Mouse (Mus musculus) hindbrain, postnatal 0 days (tissue): ENCODE results near the gene Ppm1n. TPM values are rescaled to one million over a fixed set of nuclear protein-coding genes. Genes with fewer than 3 reads are reported as not detected.
"Not testable (repeated sequence)": the region's sequence is repeated elsewhere in the genome, so short reads cannot be mapped to it uniquely, and the experiment has no call there.

Source experiments
- ATAC-seq: fragments of 200-750 bp; cut with Nextera tagmentation; 2 replicates; pipeline ENCODE4 v1.8.0; 2017; ENCODE audit warnings: mild to moderate bottlenecking, moderate TSS enrichment, moderate library complexity
- DNase-seq: peaks from one replicate; pipeline ENCODE4 v3.0.0-alpha.2; 2015; ENCODE audit warnings: low spot score
- H3K27ac ChIP-seq: fragments of 300-500 bp; sonication (generic); 2 replicates; pipeline ENCODE4 v1.5.1; 2014; ENCODE audit warnings: mild to moderate bottlenecking
- H3K27me3 ChIP-seq: fragments of 300-500 bp; sonication (generic); 2 replicates; pipeline ENCODE4 v1.6.1; 2014; ENCODE audit warnings: low read length, mixed read lengths; ENCODE audit not compliant: insufficient read depth
- H3K36me3 ChIP-seq: fragments of 300-500 bp; sonication (generic); 2 replicates; pipeline ENCODE4 v1.6.1; 2014; ENCODE audit warnings: low read length, mixed read lengths; ENCODE audit not compliant: insufficient read depth
- H3K4me1 ChIP-seq: fragments of 300-500 bp; sonication (generic); 2 replicates; pipeline ENCODE4 v1.6.1; 2014; ENCODE audit warnings: antibody characterized with exemption, low read length, mixed read lengths; ENCODE audit not compliant: insufficient read depth
- H3K4me2 ChIP-seq: fragments of 300-500 bp; sonication (generic); 2 replicates; pipeline ENCODE4 v1.6.1; 2014; ENCODE audit warnings: low read depth, mild to moderate bottlenecking, low read length, moderate library complexity, mixed read lengths
- H3K4me3 ChIP-seq: fragments of 300-500 bp; sonication (generic); 2 replicates; pipeline ENCODE4 v1.5.1; 2014; ENCODE audit warnings: low read length
- H3K9ac ChIP-seq: fragments of 300-500 bp; sonication (generic); replicated peaks from 2 replicates; pipeline ENCODE4 v1.6.1; 2014; ENCODE audit warnings: mild to moderate bottlenecking, low read length, moderate library complexity, mixed read lengths
- H3K9me3 ChIP-seq: fragments of 300-500 bp; sonication (generic); 2 replicates; pipeline ENCODE4 v1.6.1; 2016; ENCODE audit warnings: low read length, mixed read lengths
- CTCF ChIP-seq: IDR thresholded peaks from 2 replicates; pipeline ENCODE4 v1.5.1; 2016; ENCODE audit warnings: antibody characterized with exemption, control low read depth, low read depth
- WGBS: fragments of 180-500 bp; shearing (Covaris S2); extraction: QIAGEN DNeasy Blood & Tissue Kit; methylation state at CpG from one replicate; pipeline ENCODE4 v1.1.7; 2014; 5-methylcytosine and 5-hydroxymethylcytosine counted together
- polyA plus RNA-seq: library from polyadenylated mRNA; unstranded; fragments of >200 nt; fragmentation: Nextera tagmentation; extraction: Ambion mirVana; gene quantifications from 2 replicates; pipeline ENCODE4 v1.2.1, GENCODE M21; 2015
- total RNA-seq: library from RNA; depleted of rRNA; stranded (reverse); fragments of >200 nt; gene quantifications from 2 replicates; pipeline ENCODE4 v1.2.3, GENCODE M21; 2014

Gene Ppm1n
- total and polyA plus RNA-seq, 2 experiments from 2014 or later: 2.1 to 2.5 TPM

GRCm38 (mm10) chr7:19284763-19285162, 4.9 kb upstream of the Ppm1n start:
- Histone ChIP-seq H3K27me3 (peaks cover 15% of the 10 kb centered on the region), H3K9me3 (no peaks in the 10 kb centered on the region), H3K27ac (no peak overlapping the region), H3K4me3 (no peak overlapping the region), H3K9ac (no peak overlapping the region), H3K4me2 (peak overlapping the region; percentile 73; the same call in 1 of the 2 replicates), H3K36me3 (peaks cover 17% of the 10 kb centered on the region; the same call in 1 of the 2 replicates), H3K4me1 (no peaks in the 10 kb centered on the region)
- TF ChIP-seq CTCF: peak; percentile 90
- ATAC-seq (no peak), DNase-seq (peak; percentile 79)
- WGBS: 33% methylated on average over 4 of the region's 4 CpGs

- DNase-seq: no peak
- H3K4me1 ChIP-seq: no peaks in the 10 kb centered on the region
- peaks cover 9% of the 10 kb centered on the region; the same call in 1 of the 2 replicates for H3K36me3 ChIP-seq
- H3K27me3 ChIP-seq: peaks cover 29% of the 10 kb centered on the region
- WGBS: 9% methylated on average over 14 of the region's 14 CpGs
- no peak for TF ChIP-seq CTCF
- peak overlapping the region; percentile 87 for H3K27ac ChIP-seq
- H3K4me2 ChIP-seq: peak overlapping the region; percentile 73
- no peaks in the 10 kb centered on the region for H3K9me3 ChIP-seq
- H3K9ac ChIP-seq: peak overlapping the region; percentile 95
- peak; percentile 19; the same call in 1 of the 2 replicates for ATAC-seq
- H3K4me3 ChIP-seq: peak overlapping the region; percentile 72
These were observed 3.5 kb upstream of the Ppm1n start for GRCm38 (mm10) chr7:19283406-19283804.

GRCm38 (mm10) chr7:19282791-19283405, 3.0 kb upstream of the Ppm1n start:
- Histone ChIP-seq H3K27ac (peak overlapping the region; percentile 87), H3K4me1 (no peaks in the 10 kb centered on the region), H3K4me3 (peak overlapping the region; percentile 72), H3K36me3 (0 out of 2 replicates have a peak, but pooled peaks cover 8% of the 10 kb centered on the region), H3K9me3 (no peaks in the 10 kb centered on the region), H3K4me2 (peak overlapping the region; percentile 73), H3K27me3 (peaks cover 34% of the 10 kb centered on the region), H3K9ac (peak overlapping the region; percentile 95)
- peak; percentile 64 for DNase-seq
- peak; percentile 76 for ATAC-seq
- 0% methylated on average over 25 of the region's 35 CpGs for WGBS
- TF ChIP-seq CTCF: no peak

- H3K27ac ChIP-seq: peak within 1 kb of the TSS; percentile 87
- 0 out of 2 replicates have a peak, but pooled peaks cover 3% of the 10 kb centered on the region for H3K36me3 ChIP-seq
- H3K27me3 ChIP-seq: peaks cover 37% of the 10 kb centered on the region
- H3K4me3 ChIP-seq: peak within 1 kb of the TSS; percentile 72
- no peaks in the 10 kb centered on the region for H3K9me3 ChIP-seq
- peak; percentile 90 for DNase-seq
- no peaks in the 10 kb centered on the region for H3K4me1 ChIP-seq
- peak within 1 kb of the TSS; percentile 95 for H3K9ac ChIP-seq
- WGBS: 1% methylated on average over 36 of the region's 37 CpGs
- TF ChIP-seq CTCF: no peak
- ATAC-seq: peak; percentile 81
- H3K4me2 ChIP-seq: peak within 1 kb of the TSS; percentile 73
These were observed 2.5 kb upstream of the Ppm1n start, which contains the start of gene Rtn2 for GRCm38 (mm10) chr7:19282385-19282784. Gene Rtn2, plus strand, starts transcription at chr7:19282624.

- 40% methylated on average over 6 of the region's 6 CpGs for whole genome bisulfite sequencing
- peak; percentile 72 for TF ChIP-seq CTCF
- H3K36me3 ChIP-seq, H3K4me1 ChIP-seq, H3K9me3 ChIP-seq, H3K9ac ChIP-seq, H3K27ac ChIP-seq: not testable (repeated sequence)
- Histone ChIP-seq H3K27me3 (peaks cover 37% of the 10 kb centered on the region), H3K4me3 (peak overlapping the region; percentile 72), H3K4me2 (peak overlapping the region; percentile 73)
- ATAC-seq (peak; percentile 0; the same call in 1 of the 2 replicates), DNase-seq (peak; percentile 70)
These were observed 1.9 kb upstream of the Ppm1n start for GRCm38 (mm10) chr7:19281680-19282304.

- H3K27me3 ChIP-seq: peaks cover 37% of the 10 kb centered on the region
- ATAC-seq (no peak), DNase-seq (no peak)
- 0 out of 2 replicates have a peak overlapping the region, but pooled peaks have one; percentile 24 for H3K9ac ChIP-seq
- H3K4me3 ChIP-seq: peak overlapping the region; percentile 35
- H3K4me1 ChIP-seq: no peaks in the 10 kb centered on the region
- TF ChIP-seq CTCF: no peak
- H3K27ac ChIP-seq: no peak overlapping the region
- 4% methylated on average over 34 of the region's 34 CpGs for WGBS
- H3K36me3 ChIP-seq: no peaks in the 10 kb centered on the region
- H3K4me2 ChIP-seq: peak overlapping the region; percentile 51
- no peaks in the 10 kb centered on the region for H3K9me3 ChIP-seq
These were observed 812 bp downstream of the Ppm1n start for GRCm38 (mm10) chr7:19279052-19279451.
